Mouse (Mus musculus) cerebellum, adult 2 months (tissue): Measurements from ENCODE around the gene Tpsg1.

ENCODE experiments used
- CTCF ChIP-seq: fragments of 200-500 bp; IDR thresholded peaks from 2 replicates; pipeline ENCODE4 v1.5.1; 2011; ENCODE audit warnings: low read depth, mild to moderate bottlenecking, control low read depth, low read length, moderate library complexity, borderline replicate concordance; ENCODE audit not compliant: insufficient read depth
- POLR2A ChIP-seq: fragments of 200-500 bp; IDR thresholded peaks from 2 replicates; pipeline ENCODE4 v1.6.1; 2011; ENCODE audit warnings: low read length, control low read depth, borderline replicate concordance; ENCODE audit not compliant: insufficient read depth

GRCm38 (mm10) chr17:25374011-25374410 lies 4.9 kb downstream of the Tpsg1 start:
- no peak; the same call in 1 of the 2 replicates for TF ChIP-seq CTCF
- TF ChIP-seq POLR2A: no peak
